Mouse (Mus musculus) hindbrain, embryonic 14.5 days (tissue): ENCODE measurements around the gene Ppp6r1. TPM values are rescaled to one million over a fixed set of nuclear protein-coding genes. Genes with fewer than 3 reads are reported as not detected.

Source experiments
- ATAC-seq: fragments of 200-750 bp; cut with Nextera tagmentation; 2 replicates; pipeline ENCODE4 v1.8.0; 2017; ENCODE audit warnings: moderate number of reproducible peaks, mild to moderate bottlenecking, moderate TSS enrichment, moderate library complexity; ENCODE audit not compliant: low FRiP score
- DNase-seq: peaks from one replicate; pipeline ENCODE4 v3.0.0-alpha.2; 2015; ENCODE audit warnings: low spot score
- H3K27ac ChIP-seq: fragments of 300-500 bp; sonication (generic); 2 replicates; pipeline ENCODE4 v1.5.1; 2014; ENCODE audit warnings: mild to moderate bottlenecking, moderate library complexity
- H3K27me3 ChIP-seq: fragments of 300-500 bp; sonication (generic); 2 replicates; pipeline ENCODE4 v1.6.1; 2014; ENCODE audit warnings: mild to moderate bottlenecking, low read length, mixed read lengths; ENCODE audit not compliant: control insufficient read depth, insufficient read depth
- H3K36me3 ChIP-seq: fragments of 300-500 bp; sonication (generic); replicated peaks from 2 replicates; pipeline ENCODE4 v1.6.1; 2014; ENCODE audit not compliant: control insufficient read depth, insufficient read depth
- H3K4me1 ChIP-seq: fragments of 300-500 bp; sonication (generic); replicated peaks from 2 replicates; pipeline ENCODE4 v1.6.1; 2014; ENCODE audit warnings: antibody characterized with exemption, low read length, mixed read lengths; ENCODE audit not compliant: control insufficient read depth, insufficient read depth
- H3K4me2 ChIP-seq: fragments of 300-500 bp; sonication (generic); replicated peaks from 2 replicates; pipeline ENCODE4 v1.6.1; 2014; ENCODE audit warnings: mild to moderate bottlenecking, moderate library complexity
- H3K4me3 ChIP-seq: fragments of 300-500 bp; sonication (generic); replicated peaks from 2 replicates; pipeline ENCODE4 v1.5.1; 2014; ENCODE audit warnings: mild to moderate bottlenecking, low read length
- H3K9ac ChIP-seq: fragments of 300-500 bp; sonication (generic); 2 replicates; pipeline ENCODE4 v1.6.1; 2014
- H3K9me3 ChIP-seq: fragments of 300-500 bp; sonication (generic); 2 replicates; pipeline ENCODE4 v1.6.1; 2016; ENCODE audit warnings: low read length; ENCODE audit not compliant: control insufficient read depth
- WGBS: fragments of 180-500 bp; shearing (Covaris S2); extraction: QIAGEN DNeasy Blood & Tissue Kit; methylation state at CpG from one replicate; pipeline ENCODE4 v1.1.7; 2014; 5-methylcytosine and 5-hydroxymethylcytosine counted together
- polyA plus RNA-seq: library from polyadenylated mRNA; unstranded; fragments of >200 nt; fragmentation: Nextera tagmentation; extraction: Ambion mirVana; gene quantifications from 2 replicates; pipeline ENCODE4 v1.2.1, GENCODE M21; 2014

Ppp6r1 gene
- polyA plus RNA-seq, 1 experiment from 2014 or later, result 8.4 TPM

- Histone ChIP-seq H3K9ac (no peak within 1 kb of the TSS), H3K27ac (no peak within 1 kb of the TSS), H3K4me3 (no peak within 1 kb of the TSS), H3K4me2 (no peak within 1 kb of the TSS), H3K9me3 (no peaks in the 10 kb centered on the region), H3K4me1 (no peaks in the 10 kb centered on the region), H3K27me3 (no peaks in the 10 kb centered on the region), H3K36me3 (peaks cover 75% of the 10 kb centered on the region)
- 90% methylated on average over 4 of the region's 4 CpGs for WGBS
- ATAC-seq, result no peak
- DNase-seq, result no peak
These were observed 27.8 kb downstream of the Ppp6r1 start, which contains the start of gene Tmem86b for GRCm38 (mm10) chr7:4631031-4631430. Gene Tmem86b (minus strand): TSS chr7:4631422.

- H3K9ac ChIP-seq, result no peak overlapping the region
- H3K27me3 ChIP-seq, result no peaks in the 10 kb centered on the region
- DNase-seq, result no peak
- ATAC-seq, result no peak
- H3K4me2 ChIP-seq, result no peak overlapping the region
- H3K27ac ChIP-seq, result no peak overlapping the region
- 89% methylated on average over 1 of the region's 1 CpGs for WGBS
- H3K4me3 ChIP-seq, result no peak overlapping the region
- no peaks in the 10 kb centered on the region for H3K4me1 ChIP-seq
- H3K36me3 ChIP-seq, result peaks cover 67% of the 10 kb centered on the region
- H3K9me3 ChIP-seq, result no peaks in the 10 kb centered on the region
These were observed 28.6 kb downstream of the Ppp6r1 start for GRCm38 (mm10) chr7:4630198-4630597.

GRCm38 (mm10) chr7:4629586-4629985 lies 29.2 kb downstream of the Ppp6r1 start:
- no peak for DNase-seq
- Histone ChIP-seq H3K4me3 (no peak overlapping the region), H3K4me2 (no peak overlapping the region), H3K4me1 (no peaks in the 10 kb centered on the region), H3K9me3 (no peaks in the 10 kb centered on the region), H3K36me3 (peaks cover 62% of the 10 kb centered on the region), H3K9ac (no peak overlapping the region), H3K27ac (no peak overlapping the region), H3K27me3 (no peaks in the 10 kb centered on the region)
- WGBS, result 90% methylated on average over 5 of the region's 5 CpGs
- ATAC-seq, result no peak

GRCm38 (mm10) chr7:4625928-4626327 lies 32.9 kb downstream of the Ppp6r1 start:
- H3K36me3 ChIP-seq, result peaks cover 28% of the 10 kb centered on the region
- DNase-seq, result no peak
- no peak overlapping the region for H3K4me2 ChIP-seq
- H3K4me3 ChIP-seq, result no peak overlapping the region
- ATAC-seq, result no peak
- no peak overlapping the region for H3K27ac ChIP-seq
- H3K9ac ChIP-seq, result no peak overlapping the region
- no peaks in the 10 kb centered on the region for H3K9me3 ChIP-seq
- 90% methylated on average over 2 of the region's 2 CpGs for WGBS
- no peaks in the 10 kb centered on the region for H3K4me1 ChIP-seq
- H3K27me3 ChIP-seq, result no peaks in the 10 kb centered on the region

GRCm38 (mm10) chr7:4624343-4624742 lies 34.5 kb downstream of the Ppp6r1 start:
- Histone ChIP-seq H3K36me3 (peaks cover 12% of the 10 kb centered on the region), H3K4me3 (no peak overlapping the region), H3K9me3 (no peaks in the 10 kb centered on the region), H3K4me2 (no peak overlapping the region), H3K27ac (no peak overlapping the region), H3K9ac (no peak overlapping the region), H3K27me3 (no peaks in the 10 kb centered on the region), H3K4me1 (no peaks in the 10 kb centered on the region)
- 53% methylated on average over 1 of the region's 1 CpGs for WGBS
- no peak for DNase-seq
- no peak for ATAC-seq

GRCm38 (mm10) chr7:4623544-4624189 lies 35.2 kb downstream of the Ppp6r1 start:
- peak; percentile 72; the same call in 1 of the 2 replicates for ATAC-seq
- H3K4me3 ChIP-seq, result no peak overlapping the region
- H3K27ac ChIP-seq, result no peak overlapping the region
- H3K27me3 ChIP-seq, result no peaks in the 10 kb centered on the region
- H3K36me3 ChIP-seq, result peaks cover 5% of the 10 kb centered on the region; the same call in 1 of the 2 replicates
- no peak overlapping the region for H3K4me2 ChIP-seq
- no peak overlapping the region for H3K9ac ChIP-seq
- peak; percentile 65 for DNase-seq
- H3K4me1 ChIP-seq, result no peaks in the 10 kb centered on the region
- 23% methylated on average over 4 of the region's 4 CpGs for WGBS
- no peaks in the 10 kb centered on the region for H3K9me3 ChIP-seq

GRCm38 (mm10) chr7:4619979-4620378 lies 38.8 kb downstream of the Ppp6r1 start:
- no peak for ATAC-seq
- Histone ChIP-seq H3K4me2 (no peak overlapping the region), H3K9me3 (no peaks in the 10 kb centered on the region), H3K4me1 (no peaks in the 10 kb centered on the region), H3K9ac (no peak overlapping the region), H3K27ac (no peak overlapping the region), H3K27me3 (no peaks in the 10 kb centered on the region), H3K36me3 (no peaks in the 10 kb centered on the region), H3K4me3 (no peak overlapping the region)
- WGBS, result 44% methylated on average over 1 of the region's 1 CpGs
- peak; percentile 46 for DNase-seq

- Histone ChIP-seq H3K9me3 (no peaks in the 10 kb centered on the region), H3K36me3 (no peaks in the 10 kb centered on the region), H3K4me3 (no peak overlapping the region), H3K9ac (no peak overlapping the region), H3K4me1 (no peaks in the 10 kb centered on the region), H3K27ac (no peak overlapping the region), H3K4me2 (no peak overlapping the region), H3K27me3 (no peaks in the 10 kb centered on the region)
- DNase-seq (no peak), ATAC-seq (no peak)
- 66% methylated on average over 14 of the region's 14 CpGs for WGBS
These were observed 44.9 kb downstream of the Ppp6r1 start for GRCm38 (mm10) chr7:4613740-4614403.

GRCm38 (mm10) chr7:4612956-4613355 lies 45.9 kb downstream of the Ppp6r1 start:
- no peak overlapping the region for H3K4me3 ChIP-seq
- no peaks in the 10 kb centered on the region for H3K4me1 ChIP-seq
- H3K36me3 ChIP-seq, result no peaks in the 10 kb centered on the region
- no peaks in the 10 kb centered on the region for H3K9me3 ChIP-seq
- no peak overlapping the region for H3K27ac ChIP-seq
- 81% methylated on average over 1 of the region's 1 CpGs for WGBS
- ATAC-seq (no peak), DNase-seq (no peak)
- no peak overlapping the region for H3K9ac ChIP-seq
- H3K4me2 ChIP-seq, result no peak overlapping the region
- H3K27me3 ChIP-seq, result no peaks in the 10 kb centered on the region
